In genomic region chr17:29888981-29889980, GRCm38 (mm10) we compare ENCODE assay signal across 8 mouse cellular contexts.
DNase-seq lines count a peak whose midpoint lies in the region; ATAC-seq lines count a peak whose summit lies in the region.

No protein-coding gene starts in this region.

- ATAC-seq in hindbrain, embryonic 14.5 days (ENCODE audit: low FRiP score) = peak; percentile 75
- peak; percentile 50; the same call in 1 of the 2 replicates for ATAC-seq in limb, embryonic 11.5 days (ENCODE audit: insufficient number of reproducible peaks, low FRiP score, low TSS enrichment, low read depth)

- H3K27me3 ChIP-seq in hindbrain, embryonic 14.5 days (ENCODE audit: control insufficient read depth, insufficient read depth, low read length) = 0 out of 2 replicates have a peak, but pooled peaks cover 10% of the 10 kb centered on the region
- peaks cover 42% of the 10 kb centered on the region for H3K27me3 ChIP-seq in limb, embryonic 11.5 days (ENCODE audit: control insufficient read depth, insufficient read depth, low read length)

- H3K9me3 ChIP-seq in hindbrain, embryonic 14.5 days (ENCODE audit: control insufficient read depth, low read length) = no peaks in the 10 kb centered on the region
- H3K9me3 ChIP-seq in limb, embryonic 11.5 days (ENCODE audit: control insufficient read depth, low read length) = no peaks in the 10 kb centered on the region

- peak overlapping the region; percentile 66 for H3K9ac ChIP-seq in hindbrain, embryonic 14.5 days
- H3K9ac ChIP-seq in limb, embryonic 11.5 days (ENCODE audit: low read length) = 0 out of 2 replicates have a peak overlapping the region, but pooled peaks have one; percentile 37

- H3K4me3 ChIP-seq in hindbrain, embryonic 14.5 days (replicated peaks; ENCODE audit: low read length) = peak overlapping the region; percentile 69
- H3K4me3 ChIP-seq in limb, embryonic 11.5 days (ENCODE audit: low read depth, low read length) = peak overlapping the region; percentile 54

- under 1% methylated on average over 67 of the region's 67 CpGs for WGBS in hindbrain, embryonic 14.5 days
- under 1% methylated on average over 66 of the region's 67 CpGs for WGBS in limb, embryonic 11.5 days

- H3K36me3 ChIP-seq in hindbrain, embryonic 14.5 days (replicated peaks; ENCODE audit: control insufficient read depth, insufficient read depth) = no peaks in the 10 kb centered on the region
- no peaks in the 10 kb centered on the region for H3K36me3 ChIP-seq in limb, embryonic 11.5 days (ENCODE audit: control insufficient read depth, insufficient read depth, low read length)

- peaks cover 36% of the 10 kb centered on the region for H3K4me1 ChIP-seq in hindbrain, embryonic 14.5 days (replicated peaks; ENCODE audit: control insufficient read depth, insufficient read depth, low read length)
- H3K4me1 ChIP-seq in limb, embryonic 11.5 days (ENCODE audit: control insufficient read depth, insufficient read depth, low read length) = peaks cover 26% of the 10 kb centered on the region

- H3K27ac ChIP-seq in hindbrain, embryonic 14.5 days = peak overlapping the region; percentile 81
- no peak overlapping the region for H3K27ac ChIP-seq in limb, embryonic 11.5 days (replicated peaks; ENCODE audit: low read depth, low read length)

- peak; percentile 64 to 77 for DNase-seq in spleen, postnatal 4 days (ENCODE audit: low spot score in 2 of 2)
- DNase-seq in spleen, adult 18-20 months = no peak
- peak; percentile 86 for DNase-seq in cerebellum, adult 9-11 months
- peak; percentile 62 for DNase-seq in frontal cortex, postnatal 36 days (ENCODE audit: low spot score in 2 of 2)
- peak; percentile 69 for DNase-seq in hindbrain, embryonic 14.5 days (ENCODE audit: low spot score)
- peak; percentile 70 for DNase-seq in limb, embryonic 11.5 days (ENCODE audit: low spot score)
- DNase-seq in naive thymus-derived CD4-positive, alpha-beta T cell, adult 2 months (ENCODE audit: low read depth) = peak; percentile 35
- DNase-seq in adipocyte (ENCODE audit: low spot score) = no peak

- peak overlapping the region; percentile 72 for H3K4me2 ChIP-seq in hindbrain, embryonic 14.5 days (replicated peaks)
- H3K4me2 ChIP-seq in limb, embryonic 11.5 days (ENCODE audit: low read depth, severe bottlenecking) = peak overlapping the region; percentile 100

Comparison
In these comparisons a context has a peak if more than half of its experiments do, and no peak if none do; other contexts are left out.
1. DNase-seq: peak in spleen, postnatal 4 days (2 of 2), cerebellum, adult 9-11 months (single experiment), frontal cortex, postnatal 36 days (2 of 2), hindbrain, embryonic 14.5 days (single experiment), limb, embryonic 11.5 days (single experiment) and naive thymus-derived CD4-positive, alpha-beta T cell, adult 2 months (single experiment); none in spleen, adult 18-20 months (0 of 2) and adipocyte (single experiment).